Mouse (Mus musculus) testis, adult 2 months (tissue): Measurements from ENCODE around the gene Plp2.

Experiments
- CTCF ChIP-seq: fragments of 200-500 bp; IDR thresholded peaks from 2 replicates; pipeline ENCODE4 v1.5.1; 2012; ENCODE audit warnings: low read depth, mild to moderate bottlenecking, inconsistent platforms, low read length, moderate library complexity; ENCODE audit not compliant: control insufficient read depth, insufficient read depth, insufficient replicate concordance
- POLR2A ChIP-seq: fragments of 200-500 bp; IDR thresholded peaks from 2 replicates; pipeline ENCODE4 v1.6.1; 2012; ENCODE audit warnings: low read depth, mild to moderate bottlenecking, inconsistent platforms, low read length, moderate library complexity; ENCODE audit not compliant: control insufficient read depth

GRCm38 (mm10) chrX:7635101-7635500 lies 36.1 kb downstream of the Plp2 start:
- TF ChIP-seq CTCF: no peak
- TF ChIP-seq POLR2A: no peak
